ENCODE assay signal across 31 mouse cellular contexts in genomic region chr14:121545551-121546331, GRCm38 (mm10). TPM values are rescaled to one million over a fixed set of nuclear protein-coding genes. Genes with fewer than 3 reads are reported as not detected.
DNase-seq lines count a peak whose midpoint lies in the region; ATAC-seq lines count a peak whose summit lies in the region.
"Had no signal": no experiment of that assay in that cellular context is flagged by ENCODE, and none has a peak within 500 bp of the region (broad histone marks: within the 10 kb centered on the region; RNA-seq: fewer than 3 reads in every experiment).

No protein-coding gene starts in this region.

- ATAC-seq in granulocyte monocyte progenitor cell, adult 5-6 weeks (replicated peaks; ENCODE audit: poor library complexity, severe bottlenecking), result peak; percentile 72
- no peak for ATAC-seq in neural tube, embryonic 15.5 days (ENCODE audit: low FRiP score)
- ATAC-seq: forebrain, embryonic 13.5 days; midbrain, embryonic 16.5 days had no signal

- peak; percentile 58 for DNase-seq in CD4-positive helper T cell, adult 2 months (ENCODE audit: low read depth, low spot score)
- DNase-seq in CD8-positive naive resting alpha-beta T cell, adult 2 months (ENCODE audit: low read depth in 2 of 2, low spot score in 2 of 2), result peak; percentile 37 to 54
- peak; percentile 27 for DNase-seq in thymus, postnatal 25 days
- DNase-seq in ovary, postnatal 14 days (ENCODE audit: low spot score), result no peak
- DNase-seq: adrenal gland, postnatal 10 days; B cell, adult 2 months; cerebellum, adult 11 months; cerebellum, adult 9-10 months; gastrocnemius, postnatal 25 days; heart, adult 18-20 months; heart, postnatal 4 days; kidney, adult 11 months; liver; lung, adult 2 months; lung, postnatal 10 days had no signal

- H3K36me3 ChIP-seq in neural tube, embryonic 15.5 days, result peaks cover 17% of the 10 kb centered on the region; the same call in 1 of the 2 replicates
- H3K36me3 ChIP-seq: embryonic facial prominence, embryonic 13.5 days; neural tube, embryonic 12.5 days had no signal

- no peaks in the 10 kb centered on the region for H3K4me1 ChIP-seq in neural tube, embryonic 15.5 days
- H3K4me1 ChIP-seq: embryonic facial prominence, embryonic 13.5 days; forebrain, embryonic 13.5 days; neural tube, embryonic 12.5 days had no signal

- WGBS in neural tube, embryonic 15.5 days, result 88% methylated on average over 14 of the region's 14 CpGs

- no peaks in the 10 kb centered on the region for H3K9me3 ChIP-seq in neural tube, embryonic 15.5 days (replicated peaks)
- H3K9me3 ChIP-seq: embryonic facial prominence, embryonic 13.5 days; forebrain, embryonic 13.5 days; midbrain, embryonic 10.5 days; neural tube, embryonic 12.5 days had no signal

- H3K4me2 ChIP-seq in neural tube, embryonic 15.5 days, result no peak overlapping the region
- H3K4me2 ChIP-seq: embryonic facial prominence, embryonic 13.5 days; forebrain, embryonic 13.5 days; heart, embryonic 11.5 days; hindbrain, embryonic 14.5 days; neural tube, embryonic 12.5 days had no signal

- no peaks in the 10 kb centered on the region for H3K27me3 ChIP-seq in neural tube, embryonic 15.5 days (replicated peaks)
- H3K27me3 ChIP-seq: forebrain, embryonic 13.5 days; neural tube, embryonic 12.5 days had no signal

- H3K27ac ChIP-seq in neural tube, embryonic 15.5 days (replicated peaks), result no peak overlapping the region
- H3K27ac ChIP-seq: embryonic facial prominence, embryonic 13.5 days; forebrain, embryonic 13.5 days; hindbrain, embryonic 14.5 days; liver, embryonic 14.5 days; macrophage; midbrain, embryonic 10.5 days; neural tube, embryonic 12.5 days had no signal

- no peak overlapping the region for H3K9ac ChIP-seq in neural tube, embryonic 15.5 days (replicated peaks)
- H3K9ac ChIP-seq: embryonic facial prominence, embryonic 13.5 days; forebrain, embryonic 13.5 days; hindbrain, embryonic 14.5 days; liver, embryonic 14.5 days; neural tube, embryonic 12.5 days had no signal

- no peak overlapping the region for H3K4me3 ChIP-seq in neural tube, embryonic 15.5 days (replicated peaks)
- H3K4me3 ChIP-seq: embryonic facial prominence, embryonic 13.5 days; forebrain, embryonic 13.5 days; midbrain, embryonic 10.5 days; neural tube, embryonic 12.5 days had no signal

RNA-seq across cellular contexts. Expression of gene Slc15a1, which starts 40.7 kb away (rescaled TPM):
- 0.52 TPM in 1 of 2 replicates, not detected in the other for total RNA-seq in granulocyte monocyte progenitor cell, adult 5-6 weeks (2014; fragmentation: Nextera tagmentation)
- not detected in 2 replicates for total RNA-seq in granulocyte monocyte progenitor cell, adult 5-6 weeks (2017)
- 0.70 TPM in 1 of 2 replicates, not detected in the other for polyA plus RNA-seq in neural tube, embryonic 15.5 days (2015; fragmentation: Nextera tagmentation; extraction: Ambion mirVana)
- total RNA-seq: gastrocnemius, adult 18-20 months; gastrocnemius, postnatal 25 days; heart, adult 18-20 months; layer of hippocampus, adult 18-20 months; left cerebral cortex, adult 18-20 months had no signal
- polyA plus RNA-seq: forebrain, embryonic 13.5 days; heart, embryonic 11.5 days; hindbrain, embryonic 14.5 days; limb, embryonic 11.5 days; liver, embryonic 14.5 days; macrophage; midbrain, embryonic 10.5 days; midbrain, embryonic 16.5 days; neural tube, embryonic 12.5 days; stomach, embryonic 14.5 days had no signal
